Mouse (Mus musculus): Measurements from ENCODE around the gene Actn4. TPM values are rescaled to one million over a fixed set of nuclear protein-coding genes. Genes with fewer than 3 reads are reported as not detected.

Actn4 gene
- polyA plus RNA-seq (2015; fragmentation: Nextera tagmentation; extraction: Ambion mirVana): 114 and 117 TPM in 2 replicates

DNA sequence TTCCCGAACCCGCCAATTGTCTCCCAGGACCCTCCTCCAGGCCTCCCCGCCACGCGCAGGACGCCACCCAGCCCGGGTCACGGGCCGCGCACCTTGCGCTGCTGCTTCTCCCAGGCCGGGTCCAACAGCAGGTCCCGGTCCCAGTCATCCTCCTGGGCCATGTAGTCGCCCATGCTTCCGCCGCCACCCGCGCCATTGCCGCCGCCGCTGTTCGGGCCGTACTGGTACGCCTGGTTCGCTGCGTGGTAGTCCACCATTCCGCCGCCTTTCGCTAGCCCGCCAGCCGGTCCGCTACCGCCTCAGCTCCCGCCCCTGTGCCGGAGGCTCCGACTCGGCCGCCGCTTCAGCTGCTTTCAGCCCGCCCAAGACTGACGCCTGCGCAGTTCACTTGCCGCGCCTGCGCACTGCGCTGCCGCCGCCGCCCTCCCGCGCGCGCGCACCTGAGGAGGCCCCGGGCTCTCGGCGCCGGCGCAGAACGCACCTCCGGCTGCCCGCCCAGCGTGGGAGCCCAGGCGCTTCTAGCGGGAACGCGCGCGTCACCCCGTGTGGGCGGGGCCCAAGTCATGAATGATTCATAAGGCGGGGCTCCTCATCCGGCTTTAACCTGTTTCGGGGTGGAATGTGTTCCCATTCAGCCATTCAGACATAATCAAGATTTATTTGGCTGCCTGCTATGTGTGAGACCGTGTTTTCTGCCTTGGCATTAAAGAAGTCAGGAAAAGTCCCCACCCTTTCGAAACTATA is at the start of gene Actn4:
Actn4 (minus strand) TSS at position 414 of the 744 bp plus-strand sequence.

DNA sequence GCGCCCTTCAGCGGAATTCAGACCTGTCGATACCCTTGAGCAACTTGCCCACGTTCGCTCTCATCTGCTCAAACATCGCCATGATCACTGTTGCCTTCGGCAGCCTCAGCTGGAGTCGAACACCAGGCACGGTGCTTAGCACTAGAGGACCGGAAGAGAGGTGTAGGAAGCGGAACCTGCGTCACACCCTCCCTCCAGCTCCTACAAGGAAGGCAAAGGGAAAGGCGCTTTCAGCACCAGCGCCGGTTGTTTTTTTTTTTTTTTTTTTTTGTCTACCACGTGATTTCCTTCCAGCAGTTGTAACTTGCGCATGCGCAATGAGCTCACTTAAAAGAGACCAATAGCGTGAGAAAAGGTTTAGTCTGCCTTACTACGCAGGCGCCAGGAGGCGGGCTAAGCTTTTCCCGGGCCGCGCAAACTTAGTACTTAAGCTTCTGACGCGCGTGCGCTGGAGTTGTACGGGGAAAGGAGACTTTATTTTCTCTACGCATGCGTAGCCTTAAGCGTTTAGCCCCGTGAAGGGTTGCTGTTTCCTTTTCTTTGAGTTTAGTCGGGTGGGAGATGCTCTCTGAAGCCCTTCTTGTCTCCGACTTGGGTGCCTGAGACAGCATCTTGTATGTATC is 19.6 kb upstream of the Actn4 start, which contains the start of the genes Eif3k and Map4k1:
Eif3k (minus strand) TSS at position 214 of the 623 bp plus-strand sequence.
Map4k1 (plus strand) TSS at position 400 of the 623 bp plus-strand sequence.

DNA sequence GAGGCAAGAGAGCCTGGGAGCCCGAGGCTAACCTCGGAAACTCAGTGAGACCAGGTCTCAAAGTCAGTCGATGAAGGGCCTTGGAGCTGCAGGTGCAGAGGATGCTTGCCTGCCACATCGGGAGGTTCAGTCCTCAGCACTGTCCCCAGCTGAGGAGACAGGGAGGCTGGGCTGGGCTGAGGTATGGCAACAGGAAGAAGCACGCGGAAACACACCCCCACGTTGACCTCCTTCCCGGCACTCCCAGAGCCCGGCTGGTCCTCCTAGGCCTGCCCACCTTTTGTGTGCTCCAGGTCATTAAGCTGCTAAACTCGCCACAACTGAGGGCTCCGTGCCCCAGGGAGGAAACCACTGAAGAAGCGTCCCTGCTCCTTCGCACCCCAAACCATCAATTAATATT is 80.9 kb downstream of the Actn4 start, which contains the start of gene Capn12:
Capn12 (plus strand) TSS at position 224 of the 400 bp plus-strand sequence.

DNA sequence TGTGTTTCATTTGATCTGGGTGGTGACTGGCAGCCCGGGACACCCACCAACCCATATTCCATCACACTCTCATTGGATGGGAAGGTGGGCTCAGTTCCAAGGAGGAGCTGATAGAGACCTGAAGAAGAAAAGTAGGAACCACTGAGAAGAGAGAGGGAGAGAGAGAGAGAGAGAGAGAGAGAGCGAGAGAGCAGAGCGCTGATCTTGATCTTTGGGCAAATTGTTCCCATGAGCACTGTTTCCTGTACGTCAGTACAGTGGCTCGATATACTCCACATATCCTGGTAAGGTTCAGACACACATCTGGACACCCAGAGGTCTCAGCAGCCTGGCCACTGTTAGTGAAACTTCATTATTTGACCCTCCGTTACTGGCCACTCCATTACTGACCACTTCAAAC is 98.6 kb downstream of the Actn4 start, which contains the start of gene Lgals7:
Lgals7 (plus strand) TSS at position 314 of the 400 bp plus-strand sequence.

Other genes starting within 250 kb of the Actn4 start
- gene Fbxo17, start 245.5 kb downstream of the Actn4 start, polyA plus RNA-seq (2015; fragmentation: Nextera tagmentation; extraction: Ambion mirVana): 3.4 and 4.0 TPM in 2 replicates
- 95.7 and 96.0 TPM in 2 replicates for gene Mrps12, start 220.5 kb downstream of the Actn4 start, polyA plus RNA-seq (2015; fragmentation: Nextera tagmentation; extraction: Ambion mirVana)
- 12.4 and 13.7 TPM in 2 replicates for gene Sars2, start 220.3 kb downstream of the Actn4 start, polyA plus RNA-seq (2015; fragmentation: Nextera tagmentation; extraction: Ambion mirVana)
- not detected in 2 replicates for gene Ccer2, start 206.2 kb downstream of the Actn4 start, polyA plus RNA-seq (2015; fragmentation: Nextera tagmentation; extraction: Ambion mirVana)
- gene Sirt2, start 195.6 kb downstream of the Actn4 start, polyA plus RNA-seq (2015; fragmentation: Nextera tagmentation; extraction: Ambion mirVana): 32.7 and 34.8 TPM in 2 replicates
- 29.1 and 31.6 TPM in 2 replicates for gene Nfkbib, start 194.8 kb downstream of the Actn4 start, polyA plus RNA-seq (2015; fragmentation: Nextera tagmentation; extraction: Ambion mirVana)
- 21.2 and 30.9 TPM in 2 replicates for gene Rinl, start 173.4 kb downstream of the Actn4 start, polyA plus RNA-seq (2015; fragmentation: Nextera tagmentation; extraction: Ambion mirVana)
- 185 and 205 TPM in 2 replicates for gene Hnrnpl, start 153.8 kb downstream of the Actn4 start, polyA plus RNA-seq (2015; fragmentation: Nextera tagmentation; extraction: Ambion mirVana)
- gene Ech1, start 137.1 kb downstream of the Actn4 start, polyA plus RNA-seq (2015; fragmentation: Nextera tagmentation; extraction: Ambion mirVana): 119 and 141 TPM in 2 replicates
- gene Lgals4, start 128.5 kb downstream of the Actn4 start, polyA plus RNA-seq (2015; fragmentation: Nextera tagmentation; extraction: Ambion mirVana): 9.9 and 12.8 TPM in 2 replicates
- 4.4 and 4.8 TPM in 2 replicates for gene Lgals7, start 98.5 kb downstream of the Actn4 start, polyA plus RNA-seq (2015; fragmentation: Nextera tagmentation; extraction: Ambion mirVana)
- 0.26 and 0.55 TPM in 2 replicates for gene Capn12, start 80.9 kb downstream of the Actn4 start, polyA plus RNA-seq (2015; fragmentation: Nextera tagmentation; extraction: Ambion mirVana)
- gene Eif3k, start 19.5 kb upstream of the Actn4 start, polyA plus RNA-seq (2015; fragmentation: Nextera tagmentation; extraction: Ambion mirVana): 346 and 382 TPM in 2 replicates
- 50.9 and 57.2 TPM in 2 replicates for gene Map4k1, start 19.7 kb upstream of the Actn4 start, polyA plus RNA-seq (2015; fragmentation: Nextera tagmentation; extraction: Ambion mirVana)
- 0.17 and 0.24 TPM in 2 replicates for gene Ryr1, start 162.8 kb upstream of the Actn4 start, polyA plus RNA-seq (2015; fragmentation: Nextera tagmentation; extraction: Ambion mirVana)
- gene Rasgrp4, start 172.5 kb upstream of the Actn4 start, polyA plus RNA-seq (2015; fragmentation: Nextera tagmentation; extraction: Ambion mirVana): 8.2 and 8.8 TPM in 2 replicates
- gene Fam98c, start 193.9 kb upstream of the Actn4 start, polyA plus RNA-seq (2015; fragmentation: Nextera tagmentation; extraction: Ambion mirVana): 16.5 and 20.1 TPM in 2 replicates
- 0.23 TPM in 2 replicates for gene Ggn, start 207.9 kb upstream of the Actn4 start, polyA plus RNA-seq (2015; fragmentation: Nextera tagmentation; extraction: Ambion mirVana)
- 0.54 and 0.76 TPM in 2 replicates for gene Spred3, start 208.1 kb upstream of the Actn4 start, polyA plus RNA-seq (2015; fragmentation: Nextera tagmentation; extraction: Ambion mirVana)
- gene Psmd8, start 218.4 kb upstream of the Actn4 start, polyA plus RNA-seq (2015; fragmentation: Nextera tagmentation; extraction: Ambion mirVana): 157 and 158 TPM in 2 replicates